Mouse (Mus musculus): ENCODE measurements around the gene Med18. TPM values are rescaled to one million over a fixed set of nuclear protein-coding genes. Genes with fewer than 3 reads are reported as not detected.

Med18 gene
- polyA plus RNA-seq, 1 experiment from 2014 or later: 20.1 TPM

- Histone ChIP-seq H3K9ac (no peak overlapping the region), H3K4me2 (no peak overlapping the region), H3K4me3 (ENCODE audit: low read depth, low read length) (no peak overlapping the region), H3K9me3 (ENCODE audit: low read depth, low read length) (no peaks in the 10 kb centered on the region), H3K27me3 (ENCODE audit: insufficient read depth, low read length) (no peaks in the 10 kb centered on the region), H3K27ac (ENCODE audit: low read depth) (no peak overlapping the region), H3K4me1 (ENCODE audit: insufficient read depth) (peaks cover 5% of the 10 kb centered on the region), H3K36me3 (ENCODE audit: insufficient read depth) (no peaks in the 10 kb centered on the region)
- TF ChIP-seq CTCF (IDR thresholded peaks at IDR 0.05; ENCODE audit: low read depth): no peak
- 64% methylated on average over 10 of the region's 10 CpGs for WGBS
- ATAC-seq (ENCODE audit: insufficient read depth): no peak
- DNase-seq: no peak
These were observed 42.1 kb upstream of the Med18 start for GRCm38 (mm10) chr4:132505800-132506199.

GRCm38 (mm10) chr4:132505034-132505738 is 41.5 kb upstream of the Med18 start:
- no peak overlapping the region for H3K27ac ChIP-seq (ENCODE audit: low read depth)
- peaks cover 5% of the 10 kb centered on the region for H3K4me1 ChIP-seq (ENCODE audit: insufficient read depth)
- no peak overlapping the region for H3K9ac ChIP-seq
- no peak for TF ChIP-seq CTCF (IDR thresholded peaks at IDR 0.05; ENCODE audit: low read depth)
- no peaks in the 10 kb centered on the region for H3K27me3 ChIP-seq (ENCODE audit: insufficient read depth, low read length)
- no peaks in the 10 kb centered on the region for H3K9me3 ChIP-seq (ENCODE audit: low read depth, low read length)
- no peaks in the 10 kb centered on the region for H3K36me3 ChIP-seq (ENCODE audit: insufficient read depth)
- 57% methylated on average over 6 of the region's 6 CpGs for WGBS
- ATAC-seq (ENCODE audit: insufficient read depth) (no peak), DNase-seq (no peak)
- no peak overlapping the region for H3K4me3 ChIP-seq (ENCODE audit: low read depth, low read length)
- no peak overlapping the region for H3K4me2 ChIP-seq

GRCm38 (mm10) chr4:132503344-132503743 is 39.6 kb upstream of the Med18 start:
- DNase-seq: no peak
- H3K27ac ChIP-seq (ENCODE audit: low read depth): no peak overlapping the region
- H3K4me2 ChIP-seq: no peak overlapping the region
- 72% methylated on average over 11 of the region's 11 CpGs for WGBS
- peaks cover 12% of the 10 kb centered on the region for H3K36me3 ChIP-seq (ENCODE audit: insufficient read depth)
- no peak for ATAC-seq (ENCODE audit: insufficient read depth)
- H3K9ac ChIP-seq: no peak overlapping the region
- no peak for TF ChIP-seq CTCF (IDR thresholded peaks at IDR 0.05; ENCODE audit: low read depth)
- no peak overlapping the region for H3K4me3 ChIP-seq (ENCODE audit: low read depth, low read length)
- H3K27me3 ChIP-seq (ENCODE audit: insufficient read depth, low read length): no peaks in the 10 kb centered on the region
- H3K4me1 ChIP-seq (ENCODE audit: insufficient read depth): no peaks in the 10 kb centered on the region; the same call in 1 of the 2 replicates
- no peaks in the 10 kb centered on the region for H3K9me3 ChIP-seq (ENCODE audit: low read depth, low read length)

GRCm38 (mm10) chr4:132501639-132502038 is 37.9 kb upstream of the Med18 start:
- no peak overlapping the region for H3K4me2 ChIP-seq
- no peaks in the 10 kb centered on the region for H3K4me1 ChIP-seq (ENCODE audit: insufficient read depth)
- H3K27me3 ChIP-seq (ENCODE audit: insufficient read depth, low read length): no peaks in the 10 kb centered on the region
- no peak for TF ChIP-seq CTCF (IDR thresholded peaks at IDR 0.05; ENCODE audit: low read depth)
- H3K4me3 ChIP-seq (ENCODE audit: low read depth, low read length): no peak overlapping the region
- peaks cover 29% of the 10 kb centered on the region for H3K36me3 ChIP-seq (ENCODE audit: insufficient read depth)
- no peak overlapping the region for H3K27ac ChIP-seq (ENCODE audit: low read depth)
- no peaks in the 10 kb centered on the region for H3K9me3 ChIP-seq (ENCODE audit: low read depth, low read length)
- 93% methylated on average over 6 of the region's 6 CpGs for WGBS
- no peak overlapping the region for H3K9ac ChIP-seq
- ATAC-seq (ENCODE audit: insufficient read depth) (no peak), DNase-seq (no peak)

- Histone ChIP-seq H3K4me2 (no peak overlapping the region), H3K36me3 (ENCODE audit: insufficient read depth) (peaks cover 56% of the 10 kb centered on the region), H3K4me3 (ENCODE audit: low read depth, low read length) (no peak overlapping the region), H3K9me3 (ENCODE audit: low read depth, low read length) (no peaks in the 10 kb centered on the region), H3K9ac (no peak overlapping the region), H3K27ac (ENCODE audit: low read depth) (no peak overlapping the region), H3K4me1 (ENCODE audit: insufficient read depth) (no peaks in the 10 kb centered on the region), H3K27me3 (ENCODE audit: insufficient read depth, low read length) (no peaks in the 10 kb centered on the region)
- ATAC-seq (ENCODE audit: insufficient read depth) (no peak), DNase-seq (no peak)
- no peak for TF ChIP-seq CTCF (IDR thresholded peaks at IDR 0.05; ENCODE audit: low read depth)
- 81% methylated on average over 20 of the region's 20 CpGs for WGBS
These were observed 30.7 kb upstream of the Med18 start for GRCm38 (mm10) chr4:132494271-132494918.

- Histone ChIP-seq H3K27ac (ENCODE audit: low read depth) (no peak overlapping the region), H3K4me1 (ENCODE audit: insufficient read depth) (no peaks in the 10 kb centered on the region), H3K36me3 (ENCODE audit: insufficient read depth) (peaks cover 36% of the 10 kb centered on the region), H3K4me2 (no peak overlapping the region), H3K4me3 (ENCODE audit: low read depth, low read length) (no peak overlapping the region), H3K27me3 (ENCODE audit: insufficient read depth, low read length) (no peaks in the 10 kb centered on the region), H3K9me3 (ENCODE audit: low read depth, low read length) (no peaks in the 10 kb centered on the region), H3K9ac (no peak overlapping the region)
- TF ChIP-seq CTCF (IDR thresholded peaks at IDR 0.05; ENCODE audit: low read depth): no peak
- whole genome bisulfite sequencing: 53% methylated on average over 10 of the region's 10 CpGs
- DNase-seq (peak; percentile 67), ATAC-seq (ENCODE audit: insufficient read depth) (peak; percentile 28; the same call in 1 of the 2 replicates)
These were observed 28.7 kb upstream of the Med18 start for GRCm38 (mm10) chr4:132492178-132493060.

GRCm38 (mm10) chr4:132491748-132492147 is 28.0 kb upstream of the Med18 start:
- Histone ChIP-seq H3K27me3 (ENCODE audit: insufficient read depth, low read length) (no peaks in the 10 kb centered on the region), H3K27ac (ENCODE audit: low read depth) (no peak overlapping the region), H3K4me3 (ENCODE audit: low read depth, low read length) (no peak overlapping the region), H3K9ac (no peak overlapping the region), H3K9me3 (ENCODE audit: low read depth, low read length) (no peaks in the 10 kb centered on the region), H3K36me3 (ENCODE audit: insufficient read depth) (peaks cover 30% of the 10 kb centered on the region), H3K4me2 (no peak overlapping the region), H3K4me1 (ENCODE audit: insufficient read depth) (no peaks in the 10 kb centered on the region)
- WGBS: 80% methylated on average over 6 of the region's 6 CpGs
- ATAC-seq (ENCODE audit: insufficient read depth) (no peak), DNase-seq (peak; percentile 17)
- TF ChIP-seq CTCF (IDR thresholded peaks at IDR 0.05; ENCODE audit: low read depth): no peak

All from lung, embryonic 14.5 days (tissue).